Comparison of ENCODE assay signal across 26 mouse cellular contexts in genomic region chr4:77513041-77513440, GRCm38 (mm10).
"Had no signal": no experiment of that assay in that cellular context is flagged by ENCODE, and none has a peak within 500 bp of the region (broad histone marks: within the 10 kb centered on the region; RNA-seq: fewer than 3 reads in every experiment).

No protein-coding gene starts in this region.

- H3K4me2 ChIP-seq: embryonic facial prominence, embryonic 12.5 days; embryonic facial prominence, embryonic 13.5 days; embryonic facial prominence, embryonic 15.5 days; forebrain, embryonic 12.5 days; forebrain, embryonic 13.5 days; forebrain, embryonic 15.5 days had no signal

- ATAC-seq: forebrain, embryonic 13.5 days; forebrain, embryonic 14.5 days; forebrain, embryonic 15.5 days; forebrain, postnatal 0 days had no signal

- H3K9me3 ChIP-seq: embryonic facial prominence, embryonic 10.5 days; embryonic facial prominence, embryonic 12.5 days; embryonic facial prominence, embryonic 13.5 days; embryonic facial prominence, embryonic 15.5 days; forebrain, embryonic 12.5 days; forebrain, embryonic 13.5 days; forebrain, embryonic 15.5 days had no signal

- H3K4me3 ChIP-seq: embryonic facial prominence, embryonic 10.5 days; embryonic facial prominence, embryonic 12.5 days; embryonic facial prominence, embryonic 13.5 days; embryonic facial prominence, embryonic 15.5 days; erythroblast, embryonic 14.5 days; forebrain, embryonic 12.5 days; forebrain, embryonic 13.5 days; forebrain, embryonic 15.5 days; gastrocnemius, adult 2 months; heart, adult 2 months had no signal

- DNase-seq: cerebellum, adult 8-10 months; cerebellum, adult 9-10 months; cerebellum, adult 9-11 months; cerebellum, postnatal 10 days; cerebellum, postnatal 14 days; cerebellum, postnatal 25 days; cerebellum, postnatal 36 days; embryo, embryonic 11 days; forebrain, postnatal 0 days; gastrocnemius, adult 2 months; gastrocnemius, postnatal 10 days; gastrocnemius, postnatal 14 days; gastrocnemius, postnatal 25 days; gastrocnemius, postnatal 36 days; heart, adult 11 months; heart, adult 18-20 months; heart, adult 2 months had no signal

- H3K27ac ChIP-seq: embryonic facial prominence, embryonic 10.5 days; embryonic facial prominence, embryonic 12.5 days; embryonic facial prominence, embryonic 13.5 days; embryonic facial prominence, embryonic 15.5 days; forebrain, embryonic 12.5 days; forebrain, embryonic 13.5 days; forebrain, embryonic 15.5 days; gastrocnemius, adult 2 months; heart, adult 2 months had no signal

- H3K36me3 ChIP-seq: embryonic facial prominence, embryonic 10.5 days; embryonic facial prominence, embryonic 12.5 days; embryonic facial prominence, embryonic 13.5 days; embryonic facial prominence, embryonic 15.5 days; forebrain, embryonic 12.5 days; forebrain, embryonic 15.5 days had no signal

- H3K4me1 ChIP-seq: embryonic facial prominence, embryonic 10.5 days; embryonic facial prominence, embryonic 12.5 days; forebrain, embryonic 12.5 days; forebrain, embryonic 13.5 days had no signal

- H3K27me3 ChIP-seq: embryonic facial prominence, embryonic 12.5 days; embryonic facial prominence, embryonic 13.5 days; embryonic facial prominence, embryonic 15.5 days; forebrain, embryonic 12.5 days; forebrain, embryonic 13.5 days; forebrain, embryonic 15.5 days had no signal

- H3K9ac ChIP-seq: embryonic facial prominence, embryonic 12.5 days; embryonic facial prominence, embryonic 13.5 days; embryonic facial prominence, embryonic 15.5 days; forebrain, embryonic 12.5 days; forebrain, embryonic 13.5 days; forebrain, embryonic 15.5 days; forebrain, postnatal 0 days had no signal
